In genomic region chr9:46789036-46789435, GRCm38 (mm10) we compare ENCODE assay signal across 28 mouse cellular contexts.
A peak's percentile ranks its signal among the peaks of the same experiment; 100 is the strongest.
DNase-seq lines count a peak whose midpoint lies in the region; TF ChIP-seq lines count a peak whose summit lies in the region.
"Had no signal": no experiment of that assay in that cellular context is flagged by ENCODE, and none has a peak within 500 bp of the region (broad histone marks: within the 10 kb centered on the region; RNA-seq: fewer than 3 reads in every experiment).

No protein-coding gene starts in this region.

- peak overlapping the region; percentile 95 for H3K27ac ChIP-seq in left cerebral cortex, adult 2 months
- H3K27ac ChIP-seq: embryonic facial prominence, embryonic 13.5 days; intestine, embryonic 15.5 days; limb, embryonic 13.5 days; liver, embryonic 12.5 days; midbrain, embryonic 13.5 days; neural tube, embryonic 13.5 days; stomach, postnatal 0 days had no signal

- peak; percentile 60 to 66 for DNase-seq in frontal cortex, postnatal 36 days (ENCODE audit: low spot score in 2 of 2)
- no peak for DNase-seq in frontal cortex, postnatal 14 days (ENCODE audit: low spot score in 2 of 2)
- DNase-seq in left cerebral cortex, adult 2 months (ENCODE audit: extremely low spot score in 1 of 2, low spot score in 2 of 2), result peak; percentile 38 to 43
- DNase-seq in left cerebral cortex, postnatal 10 days (ENCODE audit: extremely low spot score in 1 of 2, low spot score in 2 of 2), result no peak
- DNase-seq in brain, adult 2 months (ENCODE audit: low read depth, low spot score), result peak; percentile 60
- DNase-seq in right cerebral cortex, adult 2 months (ENCODE audit: low spot score in 2 of 2), result peak; percentile 56 to 64
- no peak for DNase-seq in liver
- DNase-seq in heart, postnatal 14 days, result no peak
- DNase-seq: adrenal gland, postnatal 10 days; cerebellum, adult 11 months; cerebellum, adult 9-10 months; cerebellum, postnatal 36 days; embryo, embryonic 11 days; gastrocnemius, postnatal 25 days; heart, adult 18-20 months; kidney, adult 2 months; kidney, postnatal 36 days; liver, postnatal 0 days; lung, postnatal 4 days; thymus, postnatal 4 days had no signal

- intact Hi-C loops in left cerebral cortex, adult 2 months (cut with DNase I), result loop anchor here (10.0 kb wide), 1 partner anchor 154 kb away; no protein-coding TSS in a partner anchor
- intact Hi-C loops in left cerebral cortex, postnatal 10 days (cut with DNase I), result no loop called here
- intact Hi-C loops in heart, postnatal 14 days (cut with DNase I), result no loop called here

- TF ChIP-seq CTCF in left cerebral cortex, adult 2 months (IDR thresholded peaks at IDR 0.05), result no peak

- H3K4me3 ChIP-seq in left cerebral cortex, adult 2 months, result no peak overlapping the region
- H3K4me3 ChIP-seq: embryonic facial prominence, embryonic 13.5 days; erythroblast, embryonic 14.5 days; intestine, embryonic 15.5 days; limb, embryonic 13.5 days; liver, embryonic 12.5 days; midbrain, embryonic 13.5 days; neural tube, embryonic 13.5 days had no signal

Comparison
In these comparisons a context has a peak if more than half of its experiments do, and no peak if none do; other contexts are left out.
1. DNase-seq: peak in frontal cortex, postnatal 36 days (2 of 2), left cerebral cortex, adult 2 months (2 of 2), brain, adult 2 months (single experiment) and right cerebral cortex, adult 2 months (2 of 2); none in frontal cortex, postnatal 14 days (0 of 2), left cerebral cortex, postnatal 10 days (0 of 2), liver (single experiment) and heart, postnatal 14 days (0 of 2).